Mouse (Mus musculus) hindbrain, embryonic 11.5 days (tissue): ENCODE results near the gene Gnb2. TPM values are rescaled to one million over a fixed set of nuclear protein-coding genes. Genes with fewer than 3 reads are reported as not detected.

Experiments
- ATAC-seq: fragments of 200-750 bp; cut with Nextera tagmentation; 2 replicates; pipeline ENCODE4 v1.8.0; 2017; ENCODE audit warnings: mild to moderate bottlenecking, moderate TSS enrichment, moderate library complexity; ENCODE audit not compliant: low FRiP score
- DNase-seq: peaks from one replicate; pipeline ENCODE4 v3.0.0-alpha.2; 2015; ENCODE audit warnings: low spot score
- H3K27ac ChIP-seq: fragments of 300-500 bp; sonication (generic); 2 replicates; pipeline ENCODE4 v1.5.1; 2014; ENCODE audit warnings: mild to moderate bottlenecking, low read depth, low read length
- H3K27me3 ChIP-seq: fragments of 300-500 bp; sonication (generic); 2 replicates; pipeline ENCODE4 v1.6.1; 2014; ENCODE audit warnings: mild to moderate bottlenecking, low read length, moderate library complexity, mixed read lengths; ENCODE audit not compliant: control insufficient read depth, insufficient read depth
- H3K36me3 ChIP-seq: fragments of 300-500 bp; sonication (generic); 2 replicates; pipeline ENCODE4 v1.6.1; 2014; ENCODE audit warnings: mild to moderate bottlenecking, low read length, moderate library complexity, mixed read lengths; ENCODE audit not compliant: control insufficient read depth, insufficient read depth
- H3K4me1 ChIP-seq: fragments of 300-500 bp; sonication (generic); replicated peaks from 2 replicates; pipeline ENCODE4 v1.6.1; 2014; ENCODE audit warnings: low read length, mixed read lengths; ENCODE audit not compliant: control insufficient read depth, insufficient read depth
- H3K4me2 ChIP-seq: fragments of 300-500 bp; sonication (generic); replicated peaks from 2 replicates; pipeline ENCODE4 v1.6.1; 2014; ENCODE audit warnings: mild to moderate bottlenecking, low read depth, low read length
- H3K4me3 ChIP-seq: fragments of 300-500 bp; sonication (generic); 2 replicates; pipeline ENCODE4 v1.5.1; 2014; ENCODE audit warnings: low read depth, low read length
- H3K9ac ChIP-seq: fragments of 300-500 bp; sonication (generic); 2 replicates; pipeline ENCODE4 v1.6.1; 2014; ENCODE audit warnings: low read depth, low read length
- H3K9me3 ChIP-seq: fragments of 300-500 bp; sonication (generic); 2 replicates; pipeline ENCODE4 v1.6.1; 2016; ENCODE audit warnings: low read length; ENCODE audit not compliant: control insufficient read depth
- WGBS: fragments of 180-500 bp; shearing (Covaris S2); extraction: QIAGEN DNeasy Blood & Tissue Kit; methylation state at CpG from one replicate; pipeline ENCODE4 v1.1.7; 2014; 5-methylcytosine and 5-hydroxymethylcytosine counted together
- polyA plus RNA-seq: library from polyadenylated mRNA; unstranded; fragments of >200 nt; fragmentation: Nextera tagmentation; extraction: Ambion mirVana; gene quantifications from 2 replicates; pipeline ENCODE4 v1.2.1, GENCODE M21; 2014

The Gnb2 gene
- 475 and 483 TPM in 2 replicates for polyA plus RNA-seq

DNA sequence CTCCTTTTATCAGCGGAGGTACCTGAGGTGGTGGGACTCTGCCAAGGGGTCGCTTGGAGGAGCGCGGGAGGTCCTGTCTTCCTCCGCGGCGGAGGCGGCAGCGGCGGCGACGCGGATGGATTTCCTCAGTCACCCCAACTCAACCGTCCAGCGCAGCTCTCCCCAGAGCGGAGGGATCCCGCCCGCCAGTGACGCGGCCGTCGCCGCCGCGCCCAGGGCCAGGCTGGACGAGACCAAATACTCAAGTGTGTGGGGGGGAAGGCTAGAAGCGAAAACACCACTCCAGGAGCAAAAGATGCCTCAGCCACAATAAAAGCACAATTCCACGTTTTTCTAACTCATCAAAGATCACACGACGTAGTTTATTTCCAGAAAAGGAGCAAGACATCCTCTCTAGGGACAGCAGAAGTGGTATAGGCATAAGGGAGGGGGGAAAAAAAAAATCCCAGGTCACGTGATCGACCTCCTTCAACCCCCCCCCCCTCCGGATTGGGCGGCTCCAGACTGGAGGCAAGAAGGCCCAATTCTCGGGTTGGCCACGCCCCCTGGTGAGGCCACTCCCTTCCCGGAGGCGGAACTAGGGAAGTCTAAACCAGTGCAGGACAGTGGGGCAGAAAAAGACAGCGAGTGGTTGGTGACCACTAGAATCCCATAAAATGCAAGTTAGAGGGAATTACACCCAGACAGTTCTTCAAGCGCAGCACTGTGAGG, at the start of gene Gnb2, which contains the start of gene Epo:
Gene Gnb2, minus strand, starts transcription at position 394 of the 711 bp plus-strand sequence.
Gene Epo, minus strand, starts transcription at position 126 of the 711 bp plus-strand sequence.
- H3K4me3 ChIP-seq = peak within 1 kb of the TSS; percentile 88
- DNase-seq (peak; percentile 99), ATAC-seq (peak; percentile 70)
- peak within 1 kb of the TSS; percentile 95 for H3K4me2 ChIP-seq
- no peaks in the 10 kb centered on the region for H3K9me3 ChIP-seq
- peaks cover 8% of the 10 kb centered on the region; the same call in 1 of the 2 replicates for H3K4me1 ChIP-seq
- H3K36me3 ChIP-seq = peaks cover 14% of the 10 kb centered on the region; the same call in 1 of the 2 replicates
- H3K27me3 ChIP-seq = no peaks in the 10 kb centered on the region
- under 1% methylated on average over 39 of the region's 40 CpGs for WGBS
- H3K27ac ChIP-seq = peak within 1 kb of the TSS; percentile 97
- H3K9ac ChIP-seq = peak within 1 kb of the TSS; percentile 97

DNA sequence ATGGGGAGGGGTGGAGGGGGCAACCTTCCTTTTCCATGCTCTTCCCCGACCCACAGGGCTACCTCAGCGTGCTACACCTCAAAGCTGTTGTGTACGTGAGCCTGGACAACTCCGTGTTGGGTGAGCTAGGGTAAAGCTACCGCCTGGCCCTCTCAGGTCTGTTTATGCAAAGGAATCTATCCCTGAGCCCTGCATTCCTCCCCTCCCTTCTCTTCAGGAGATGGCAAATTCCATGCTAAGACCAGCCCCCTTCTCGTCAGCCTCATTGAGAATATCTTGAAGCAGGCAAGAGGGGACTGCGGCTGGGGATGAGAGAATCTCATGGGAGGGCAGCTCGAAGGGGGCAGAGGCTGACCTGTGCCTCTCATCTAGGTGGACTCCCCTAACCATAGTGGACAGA, 49.4 kb upstream of the Gnb2 start:
- Histone ChIP-seq H3K4me1 (no peaks in the 10 kb centered on the region), H3K4me2 (no peak overlapping the region)

DNA sequence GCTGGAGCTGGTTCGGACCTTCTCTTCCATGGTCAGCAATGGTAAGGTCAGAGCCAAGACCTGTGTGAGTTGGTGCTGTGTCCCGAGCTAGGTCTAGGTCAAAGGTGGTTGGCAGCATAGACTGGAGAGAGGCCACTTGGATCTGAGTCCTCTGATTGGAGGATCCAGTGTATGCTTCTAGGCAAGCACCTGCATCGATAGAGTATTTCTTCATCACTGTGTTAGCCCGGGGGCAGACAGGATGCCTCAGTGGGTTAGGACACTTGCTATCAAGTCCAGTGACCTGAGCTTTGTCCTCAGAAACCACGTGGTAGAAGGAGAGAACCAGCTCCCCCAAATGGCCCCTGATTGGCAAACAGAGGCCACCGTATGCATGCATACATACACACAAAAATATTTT, 46.9 kb upstream of the Gnb2 start:
- Histone ChIP-seq H3K4me3 (no peak overlapping the region), H3K9ac (no peak overlapping the region), H3K36me3 (no peaks in the 10 kb centered on the region), H3K4me2 (no peak overlapping the region), H3K27me3 (no peaks in the 10 kb centered on the region), H3K4me1 (no peaks in the 10 kb centered on the region), H3K9me3 (no peaks in the 10 kb centered on the region), H3K27ac (no peak overlapping the region)
- DNase-seq = no peak
- 86% methylated on average over 6 of the region's 6 CpGs for WGBS
- no peak for ATAC-seq

More for the DNA sequence above, 49.4 kb upstream of the Gnb2 start:
- DNase-seq = no peak
- no peak overlapping the region for H3K9ac ChIP-seq
- ATAC-seq = no peak
- no peaks in the 10 kb centered on the region for H3K36me3 ChIP-seq
- H3K27ac ChIP-seq = no peak overlapping the region
- H3K4me3 ChIP-seq = no peak overlapping the region
- H3K27me3 ChIP-seq = no peaks in the 10 kb centered on the region
- peaks cover 2% of the 10 kb centered on the region; the same call in 1 of the 2 replicates for H3K9me3 ChIP-seq
- WGBS = 31% methylated on average over 8 of the region's 8 CpGs

DNA sequence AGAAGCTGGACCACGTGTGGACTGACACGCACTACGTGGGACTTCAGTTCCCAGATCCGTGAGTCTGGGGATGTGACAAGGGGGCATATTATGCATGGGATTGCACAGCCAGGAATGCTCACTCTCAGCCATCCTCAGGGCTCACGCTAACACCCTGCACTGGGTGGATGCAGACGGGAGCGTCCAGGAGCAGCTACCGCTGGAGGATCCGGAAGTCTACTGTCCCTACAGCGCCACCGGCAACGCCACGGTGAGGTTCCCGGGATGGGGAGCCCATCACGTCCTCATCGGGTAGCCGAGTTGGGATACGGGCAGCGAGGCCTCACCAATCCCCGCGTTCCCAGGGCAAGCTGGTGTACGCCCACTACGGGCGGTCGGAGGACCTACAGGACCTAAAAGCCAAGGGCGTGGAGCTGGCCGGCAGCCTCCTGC, 41.2 kb upstream of the Gnb2 start:
- DNase-seq = peak; percentile 56
- Histone ChIP-seq H3K4me2 (peak overlapping the region; percentile 48), H3K27me3 (peaks cover 4% of the 10 kb centered on the region; the same call in 1 of the 2 replicates), H3K27ac (no peak overlapping the region), H3K9ac (peak overlapping the region; percentile 58), H3K36me3 (no peaks in the 10 kb centered on the region), H3K9me3 (no peaks in the 10 kb centered on the region), H3K4me1 (no peaks in the 10 kb centered on the region; the same call in 1 of the 2 replicates), H3K4me3 (peak overlapping the region; percentile 18)
- WGBS = 8% methylated on average over 27 of the region's 27 CpGs
- ATAC-seq = no peak

DNA sequence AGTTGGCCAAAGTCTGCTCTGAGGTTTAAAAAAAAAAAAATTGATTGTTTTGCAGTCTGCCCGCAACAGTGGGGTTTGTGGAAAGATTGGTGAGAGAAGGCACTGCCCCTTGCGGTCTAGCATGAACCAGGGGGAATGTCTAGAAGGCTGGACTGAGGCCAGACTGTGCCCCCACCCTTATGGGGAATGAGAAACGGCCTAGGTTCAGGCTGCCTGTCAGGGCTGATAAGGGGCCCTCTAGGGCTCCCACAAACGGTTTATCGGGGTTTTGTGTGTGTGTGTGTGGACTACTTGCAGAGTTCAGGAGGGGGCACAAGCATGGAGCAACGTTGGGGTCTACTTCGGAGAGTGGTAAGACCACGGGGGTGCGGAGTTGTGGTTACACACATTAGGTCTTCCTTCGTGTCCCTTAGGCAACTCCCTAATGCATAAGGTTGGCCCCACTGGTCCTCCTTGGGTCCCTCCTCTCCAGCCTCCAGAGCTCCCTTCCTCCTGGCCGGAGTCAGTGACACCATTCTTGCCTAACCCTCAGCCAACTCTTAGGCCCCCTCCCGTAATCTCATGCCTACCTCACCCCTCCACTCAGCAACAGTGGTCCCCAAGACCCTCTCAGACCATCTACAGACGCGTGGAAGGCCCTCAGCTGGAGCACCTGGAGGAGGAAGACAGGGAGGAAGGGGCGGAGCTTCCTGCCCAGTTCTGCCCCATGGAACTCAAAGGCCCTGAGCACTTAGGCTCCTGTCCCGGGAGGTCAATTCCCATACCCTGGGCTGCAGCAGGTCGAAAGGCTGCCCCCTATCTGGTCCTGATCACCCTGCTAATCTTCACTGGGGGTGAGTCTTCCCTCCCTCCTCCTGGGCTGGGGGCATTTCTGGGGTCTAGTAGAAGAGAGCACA, 37.6 kb upstream of the Gnb2 start:
- Histone ChIP-seq H3K4me1 (no peaks in the 10 kb centered on the region; the same call in 1 of the 2 replicates), H3K27me3 (peaks cover 4% of the 10 kb centered on the region; the same call in 1 of the 2 replicates), H3K4me3 (no peak overlapping the region), H3K9ac (no peak overlapping the region), H3K36me3 (no peaks in the 10 kb centered on the region), H3K4me2 (no peak overlapping the region), H3K27ac (no peak overlapping the region), H3K9me3 (no peaks in the 10 kb centered on the region)
- ATAC-seq = no peak
- DNase-seq = no peak
- 83% methylated on average over 17 of the region's 17 CpGs for WGBS

DNA sequence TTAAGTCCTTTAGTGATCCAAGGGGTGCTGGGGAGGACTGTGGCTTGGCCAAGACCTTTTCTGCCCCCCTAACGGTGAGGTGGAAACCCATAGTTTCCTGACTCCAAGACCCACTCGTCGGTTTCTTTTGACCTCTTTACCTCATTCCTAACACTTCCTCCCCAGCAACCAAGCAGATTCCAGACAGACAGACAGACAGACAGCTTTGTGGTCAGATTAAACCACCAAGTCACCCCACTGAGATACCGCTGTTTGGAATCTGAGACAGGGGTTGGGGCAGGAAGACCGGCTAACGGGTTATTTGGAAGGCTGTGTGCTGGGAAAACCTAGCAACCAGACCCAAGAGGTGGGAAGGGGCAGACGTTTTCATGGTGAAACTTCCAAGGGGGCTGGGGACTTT, 36.9 kb upstream of the Gnb2 start:
- H3K4me2 ChIP-seq = no peak overlapping the region
- H3K9ac ChIP-seq = no peak overlapping the region
- DNase-seq = no peak
- H3K27ac ChIP-seq = no peak overlapping the region
- 54% methylated on average over 7 of the region's 7 CpGs for WGBS
- H3K9me3 ChIP-seq = no peaks in the 10 kb centered on the region
- ATAC-seq = no peak
- no peak overlapping the region for H3K4me3 ChIP-seq
- H3K4me1 ChIP-seq = no peaks in the 10 kb centered on the region; the same call in 1 of the 2 replicates
- no peaks in the 10 kb centered on the region for H3K36me3 ChIP-seq
- H3K27me3 ChIP-seq = peaks cover 4% of the 10 kb centered on the region; the same call in 1 of the 2 replicates

DNA sequence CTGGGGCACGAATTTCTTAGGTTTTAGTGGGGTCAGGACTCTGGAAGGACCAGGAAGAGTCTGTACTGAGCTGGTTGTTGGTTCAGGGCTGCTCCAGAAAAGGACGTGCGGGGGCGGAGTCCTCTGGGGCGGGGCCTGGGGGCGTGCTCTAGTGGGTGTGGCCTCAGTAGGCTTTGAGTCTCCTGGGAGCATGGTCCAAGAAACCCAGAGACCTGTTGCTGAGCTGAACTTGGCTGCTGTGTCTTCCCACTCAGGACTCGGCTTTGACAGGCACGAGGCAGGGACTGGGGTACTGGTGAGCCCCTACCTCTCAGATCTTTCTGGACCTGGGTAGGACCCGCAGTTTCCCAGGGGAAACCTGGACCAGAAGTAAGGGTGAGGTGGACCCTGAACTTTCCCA, 36.4 kb upstream of the Gnb2 start, which contains the start of gene Tfr2:
Gene Tfr2, plus strand, starts transcription at position 176 of the 400 bp plus-strand sequence.
- no peak within 1 kb of the TSS for H3K4me2 ChIP-seq
- WGBS = 29% methylated on average over 9 of the region's 9 CpGs
- H3K27ac ChIP-seq = no peak within 1 kb of the TSS

DNA sequence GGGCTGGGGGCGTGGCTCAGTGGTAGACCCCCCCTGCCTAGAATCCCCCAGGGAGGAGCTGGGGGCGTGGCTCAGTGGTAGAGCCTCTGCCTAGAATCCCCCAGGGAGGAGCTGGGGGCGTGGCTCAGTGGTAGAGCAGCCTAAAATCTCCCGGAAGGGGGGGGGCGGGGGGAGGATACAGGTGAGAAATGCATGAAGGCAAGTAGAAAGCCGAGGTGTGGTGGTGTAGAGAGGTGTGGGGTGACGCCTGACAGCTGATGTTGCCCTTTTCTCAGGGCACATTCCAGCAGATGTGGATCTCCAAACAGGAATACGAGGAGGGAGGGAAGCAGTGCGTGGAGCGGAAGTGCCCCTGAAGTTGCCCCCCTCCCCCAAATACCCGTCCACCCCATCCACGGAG, 35.7 kb upstream of the Gnb2 start:
- no peak overlapping the region for H3K4me2 ChIP-seq
- H3K9ac ChIP-seq = no peak overlapping the region
- H3K36me3 ChIP-seq = no peaks in the 10 kb centered on the region
- H3K9me3 ChIP-seq = no peaks in the 10 kb centered on the region
- 72% methylated on average over 12 of the region's 12 CpGs for WGBS
- ATAC-seq (no peak), DNase-seq (no peak)
- no peak overlapping the region for H3K4me3 ChIP-seq
- H3K4me1 ChIP-seq = no peaks in the 10 kb centered on the region
- peaks cover 2% of the 10 kb centered on the region; the same call in 1 of the 2 replicates for H3K27me3 ChIP-seq
- no peak overlapping the region for H3K27ac ChIP-seq

More for the DNA sequence above, 36.4 kb upstream of the Gnb2 start, which contains the start of gene Tfr2:
- ATAC-seq = no peak
- Histone ChIP-seq H3K4me1 (no peaks in the 10 kb centered on the region; the same call in 1 of the 2 replicates), H3K9me3 (no peaks in the 10 kb centered on the region), H3K36me3 (no peaks in the 10 kb centered on the region), H3K9ac (no peak within 1 kb of the TSS), H3K27me3 (peaks cover 4% of the 10 kb centered on the region; the same call in 1 of the 2 replicates), H3K4me3 (no peak within 1 kb of the TSS)
- no peak for DNase-seq
